Mouse (Mus musculus) midbrain, embryonic 13.5 days (tissue): ENCODE results near the gene Iqcn. TPM values are rescaled to one million over a fixed set of nuclear protein-coding genes. Genes with fewer than 3 reads are reported as not detected.

Source experiments
- ATAC-seq: fragments of 200-750 bp; cut with Nextera tagmentation; 2 replicates; pipeline ENCODE4 v1.8.0; 2017; ENCODE audit warnings: mild to moderate bottlenecking, moderate TSS enrichment, moderate library complexity
- H3K27ac ChIP-seq: fragments of 300-500 bp; sonication (generic); 2 replicates; pipeline ENCODE4 v1.5.1; 2015; ENCODE audit warnings: inconsistent platforms, mild to moderate bottlenecking, moderate library complexity
- H3K27me3 ChIP-seq: fragments of 300-500 bp; sonication (generic); 2 replicates; pipeline ENCODE4 v1.6.1; 2015; ENCODE audit warnings: mild to moderate bottlenecking, inconsistent platforms
- H3K36me3 ChIP-seq: fragments of 300-500 bp; sonication (generic); 2 replicates; pipeline ENCODE4 v1.6.1; 2015; ENCODE audit warnings: mild to moderate bottlenecking, inconsistent platforms
- H3K4me1 ChIP-seq: fragments of 300-500 bp; sonication (generic); replicated peaks from 2 replicates; pipeline ENCODE4 v1.6.1; 2015; ENCODE audit warnings: inconsistent platforms
- H3K4me2 ChIP-seq: fragments of 300-500 bp; sonication (generic); replicated peaks from 2 replicates; pipeline ENCODE4 v1.6.1; 2015; ENCODE audit warnings: moderate library complexity, mild to moderate bottlenecking, inconsistent platforms
- H3K4me3 ChIP-seq: fragments of 300-500 bp; sonication (generic); replicated peaks from 2 replicates; pipeline ENCODE4 v1.5.1; 2015; ENCODE audit warnings: mild to moderate bottlenecking, inconsistent platforms
- H3K9ac ChIP-seq: fragments of 300-500 bp; sonication (generic); replicated peaks from 2 replicates; pipeline ENCODE4 v1.6.1; 2015; ENCODE audit warnings: mild to moderate bottlenecking, inconsistent platforms
- H3K9me3 ChIP-seq: fragments of 300-500 bp; sonication (generic); 2 replicates; pipeline ENCODE4 v1.6.1; 2016; ENCODE audit warnings: mild to moderate bottlenecking, inconsistent platforms
- WGBS: fragments of 180-500 bp; shearing (Covaris S2); methylation state at CpG from one replicate; pipeline ENCODE4 v1.1.7; 2015; 5-methylcytosine and 5-hydroxymethylcytosine counted together
- polyA plus RNA-seq: library from polyadenylated mRNA; unstranded; fragments of >200 nt; fragmentation: Nextera tagmentation; extraction: Ambion mirVana; gene quantifications from 2 replicates; pipeline ENCODE4 v1.2.1, GENCODE M21; 2015

Gene Iqcn
- polyA plus RNA-seq, 1 experiment from 2014 or later = 0.07 TPM

- 4% methylated on average over 48 of the region's 48 CpGs for WGBS
- Histone ChIP-seq H3K9ac (peak overlapping the region; percentile 45), H3K27me3 (peaks cover 87% of the 10 kb centered on the region), H3K4me2 (peak overlapping the region; percentile 52), H3K9me3 (no peaks in the 10 kb centered on the region), H3K36me3 (no peaks in the 10 kb centered on the region), H3K4me1 (peaks cover 17% of the 10 kb centered on the region), H3K4me3 (peak overlapping the region; percentile 30), H3K27ac (no peak overlapping the region)
- ATAC-seq = peak; percentile 21; the same call in 1 of the 2 replicates
Observed at GRCm38 (mm10) chr8:70743656-70744590, 40.7 kb downstream of the Iqcn start.

GRCm38 (mm10) chr8:70744806-70745205 lies 41.5 kb downstream of the Iqcn start:
- Histone ChIP-seq H3K36me3 (no peaks in the 10 kb centered on the region), H3K27ac (no peak overlapping the region), H3K4me2 (no peak overlapping the region), H3K9me3 (no peaks in the 10 kb centered on the region), H3K4me3 (no peak overlapping the region), H3K9ac (no peak overlapping the region), H3K27me3 (peaks cover 90% of the 10 kb centered on the region), H3K4me1 (peaks cover 17% of the 10 kb centered on the region)
- WGBS = 56% methylated on average over 11 of the region's 11 CpGs
- ATAC-seq = no peak

- Histone ChIP-seq H3K27ac (no peak overlapping the region), H3K9me3 (no peaks in the 10 kb centered on the region), H3K4me1 (peaks cover 17% of the 10 kb centered on the region), H3K4me2 (no peak overlapping the region), H3K9ac (no peak overlapping the region), H3K27me3 (peaks cover 82% of the 10 kb centered on the region), H3K36me3 (no peaks in the 10 kb centered on the region), H3K4me3 (no peak overlapping the region)
- WGBS = 58% methylated on average over 19 of the region's 19 CpGs
- ATAC-seq = peak; percentile 21; the same call in 1 of the 2 replicates
Observed at GRCm38 (mm10) chr8:70745691-70746220, 42.5 kb downstream of the Iqcn start.

- Histone ChIP-seq H3K27me3 (peaks cover 75% of the 10 kb centered on the region), H3K27ac (no peak overlapping the region), H3K9me3 (no peaks in the 10 kb centered on the region), H3K9ac (no peak overlapping the region), H3K4me3 (no peak overlapping the region), H3K4me1 (peaks cover 17% of the 10 kb centered on the region), H3K36me3 (no peaks in the 10 kb centered on the region), H3K4me2 (no peak overlapping the region)
- WGBS = 75% methylated on average over 9 of the region's 9 CpGs
- ATAC-seq = no peak
Observed at GRCm38 (mm10) chr8:70746676-70747075, 43.4 kb downstream of the Iqcn start.

GRCm38 (mm10) chr8:70747211-70747890 lies 44.1 kb downstream of the Iqcn start:
- H3K36me3 ChIP-seq = no peaks in the 10 kb centered on the region
- 86% methylated on average over 18 of the region's 18 CpGs for WGBS
- no peak overlapping the region for H3K27ac ChIP-seq
- no peak overlapping the region for H3K4me3 ChIP-seq
- H3K9ac ChIP-seq = no peak overlapping the region
- ATAC-seq = no peak
- H3K9me3 ChIP-seq = no peaks in the 10 kb centered on the region
- no peak overlapping the region for H3K4me2 ChIP-seq
- H3K27me3 ChIP-seq = peaks cover 68% of the 10 kb centered on the region
- H3K4me1 ChIP-seq = peaks cover 17% of the 10 kb centered on the region

- 87% methylated on average over 23 of the region's 23 CpGs for WGBS
- H3K27me3 ChIP-seq = peaks cover 57% of the 10 kb centered on the region
Observed at GRCm38 (mm10) chr8:70748246-70749096, 45.2 kb downstream of the Iqcn start.

GRCm38 (mm10) chr8:70749097-70749674 lies 45.9 kb downstream of the Iqcn start:
- 83% methylated on average over 19 of the region's 19 CpGs for WGBS
- Histone ChIP-seq H3K4me2 (no peak overlapping the region), H3K27ac (no peak overlapping the region), H3K36me3 (no peaks in the 10 kb centered on the region), H3K9me3 (no peaks in the 10 kb centered on the region), H3K4me3 (no peak overlapping the region), H3K4me1 (peaks cover 2% of the 10 kb centered on the region), H3K9ac (no peak overlapping the region), H3K27me3 (peaks cover 50% of the 10 kb centered on the region)
- ATAC-seq = no peak

More at GRCm38 (mm10) chr8:70748246-70749096, 45.2 kb downstream of the Iqcn start:
- Histone ChIP-seq H3K9me3 (no peaks in the 10 kb centered on the region), H3K4me2 (no peak overlapping the region), H3K4me1 (peaks cover 9% of the 10 kb centered on the region), H3K36me3 (no peaks in the 10 kb centered on the region), H3K27ac (no peak overlapping the region), H3K9ac (no peak overlapping the region), H3K4me3 (no peak overlapping the region)
- no peak for ATAC-seq

- WGBS = 88% methylated on average over 13 of the region's 13 CpGs
- Histone ChIP-seq H3K9me3 (no peaks in the 10 kb centered on the region), H3K27me3 (peaks cover 39% of the 10 kb centered on the region), H3K9ac (no peak overlapping the region), H3K4me1 (peaks cover 4% of the 10 kb centered on the region), H3K4me2 (no peak overlapping the region), H3K4me3 (no peak overlapping the region), H3K27ac (no peak overlapping the region), H3K36me3 (no peaks in the 10 kb centered on the region)
- no peak for ATAC-seq
Observed at GRCm38 (mm10) chr8:70750128-70750680, 46.9 kb downstream of the Iqcn start.

GRCm38 (mm10) chr8:70752000-70752764 lies 48.9 kb downstream of the Iqcn start:
- no peak overlapping the region for H3K4me3 ChIP-seq
- no peaks in the 10 kb centered on the region for H3K9me3 ChIP-seq
- H3K4me2 ChIP-seq = no peak overlapping the region
- H3K27ac ChIP-seq = no peak overlapping the region
- H3K9ac ChIP-seq = no peak overlapping the region
- 47% methylated on average over 11 of the region's 11 CpGs for WGBS
- H3K4me1 ChIP-seq = peaks cover 21% of the 10 kb centered on the region
- H3K27me3 ChIP-seq = peaks cover 20% of the 10 kb centered on the region
- H3K36me3 ChIP-seq = peaks cover 12% of the 10 kb centered on the region
- no peak for ATAC-seq

- Histone ChIP-seq H3K9me3 (no peaks in the 10 kb centered on the region), H3K27me3 (peaks cover 11% of the 10 kb centered on the region; the same call in 1 of the 2 replicates), H3K27ac (no peak overlapping the region), H3K36me3 (peaks cover 22% of the 10 kb centered on the region), H3K9ac (no peak overlapping the region), H3K4me3 (no peak overlapping the region), H3K4me1 (peaks cover 25% of the 10 kb centered on the region), H3K4me2 (peak overlapping the region; percentile 3; the same call in 1 of the 2 replicates)
- ATAC-seq = no peak
- WGBS = 39% methylated on average over 21 of the region's 21 CpGs
Observed at GRCm38 (mm10) chr8:70753151-70753550, 49.9 kb downstream of the Iqcn start.
